Mouse (Mus musculus): ENCODE measurements around the gene Ccdc182. TPM values are rescaled to one million over a fixed set of nuclear protein-coding genes. Genes with fewer than 3 reads are reported as not detected.

Ccdc182 gene
- polyA plus RNA-seq, 1 experiment from 2014 or later, result 0.94 TPM

GRCm38 (mm10) chr11:88318850-88319249 is 25.0 kb downstream of the Ccdc182 start:
- Histone ChIP-seq H3K4me2 (ENCODE audit: low read depth, low read length, severe bottlenecking) (no peak overlapping the region), H3K9ac (ENCODE audit: low read length) (no peak overlapping the region), H3K4me1 (replicated peaks; ENCODE audit: control insufficient read depth, insufficient read depth, low read length) (no peaks in the 10 kb centered on the region), H3K4me3 (ENCODE audit: low read depth, low read length) (no peak overlapping the region), H3K27me3 (ENCODE audit: control insufficient read depth, insufficient read depth, low read length) (no peaks in the 10 kb centered on the region), H3K27ac (ENCODE audit: low read depth, low read length) (no peak overlapping the region), H3K36me3 (ENCODE audit: control insufficient read depth, insufficient read depth, low read length) (no peaks in the 10 kb centered on the region), H3K9me3 (ENCODE audit: control insufficient read depth, low read length) (no peaks in the 10 kb centered on the region)
- WGBS, result 75% methylated on average over 5 of the region's 5 CpGs
- DNase-seq (ENCODE audit: low spot score), result no peak
- no peak for ATAC-seq (replicated peaks; ENCODE audit: low FRiP score)

DNA sequence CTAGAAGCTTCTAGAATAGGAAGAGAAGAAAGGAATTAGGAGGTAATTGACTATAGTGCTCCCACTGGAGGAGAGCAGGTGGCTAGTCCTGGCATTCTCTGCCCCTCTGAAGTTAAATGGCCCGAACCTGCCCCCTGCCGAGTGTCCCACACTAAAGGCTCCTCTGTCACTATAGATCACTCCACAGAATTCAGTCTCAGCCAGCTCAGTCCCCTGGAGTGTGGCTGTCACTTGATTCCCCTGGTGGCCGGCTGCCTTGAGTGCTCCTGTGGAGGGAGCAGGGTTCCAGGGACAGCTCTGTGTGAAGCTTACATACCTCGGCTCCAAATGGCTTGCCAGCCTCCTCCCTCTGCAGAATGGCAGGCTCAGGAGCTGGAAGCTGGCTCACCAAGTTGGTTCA is 33.2 kb downstream of the Ccdc182 start:
- no peaks in the 10 kb centered on the region for H3K9me3 ChIP-seq (ENCODE audit: control insufficient read depth, low read length)
- H3K4me3 ChIP-seq (ENCODE audit: low read depth, low read length), result no peak overlapping the region
- H3K27me3 ChIP-seq (ENCODE audit: control insufficient read depth, insufficient read depth, low read length), result no peaks in the 10 kb centered on the region
- DNase-seq (ENCODE audit: low spot score) (no peak), ATAC-seq (replicated peaks; ENCODE audit: low FRiP score) (no peak)
- 0 out of 2 replicates have a peak, but pooled peaks cover 3% of the 10 kb centered on the region for H3K4me1 ChIP-seq (replicated peaks; ENCODE audit: control insufficient read depth, insufficient read depth, low read length)
- no peak overlapping the region for H3K9ac ChIP-seq (ENCODE audit: low read length)
- WGBS, result 8% methylated on average over 4 of the region's 4 CpGs
- no peaks in the 10 kb centered on the region for H3K36me3 ChIP-seq (ENCODE audit: control insufficient read depth, insufficient read depth, low read length)
- H3K4me2 ChIP-seq (ENCODE audit: low read depth, low read length, severe bottlenecking), result no peak overlapping the region
- no peak overlapping the region for H3K27ac ChIP-seq (ENCODE audit: low read depth, low read length)

- DNase-seq (ENCODE audit: low spot score) (no peak), ATAC-seq (replicated peaks; ENCODE audit: low FRiP score) (no peak)
- no peaks in the 10 kb centered on the region for H3K27me3 ChIP-seq (ENCODE audit: control insufficient read depth, insufficient read depth, low read length)
- no peak overlapping the region for H3K27ac ChIP-seq (ENCODE audit: low read depth, low read length)
- WGBS, result 91% methylated on average over 17 of the region's 17 CpGs
- no peaks in the 10 kb centered on the region for H3K36me3 ChIP-seq (ENCODE audit: control insufficient read depth, insufficient read depth, low read length)
- H3K4me3 ChIP-seq (ENCODE audit: low read depth, low read length), result no peak overlapping the region
- no peaks in the 10 kb centered on the region for H3K9me3 ChIP-seq (ENCODE audit: control insufficient read depth, low read length)
- no peak overlapping the region for H3K4me2 ChIP-seq (ENCODE audit: low read depth, low read length, severe bottlenecking)
- no peak overlapping the region for H3K9ac ChIP-seq (ENCODE audit: low read length)
- H3K4me1 ChIP-seq (replicated peaks; ENCODE audit: control insufficient read depth, insufficient read depth, low read length), result 0 out of 2 replicates have a peak, but pooled peaks cover 3% of the 10 kb centered on the region
These were observed 35.1 kb downstream of the Ccdc182 start for GRCm38 (mm10) chr11:88328813-88329595.

DNA sequence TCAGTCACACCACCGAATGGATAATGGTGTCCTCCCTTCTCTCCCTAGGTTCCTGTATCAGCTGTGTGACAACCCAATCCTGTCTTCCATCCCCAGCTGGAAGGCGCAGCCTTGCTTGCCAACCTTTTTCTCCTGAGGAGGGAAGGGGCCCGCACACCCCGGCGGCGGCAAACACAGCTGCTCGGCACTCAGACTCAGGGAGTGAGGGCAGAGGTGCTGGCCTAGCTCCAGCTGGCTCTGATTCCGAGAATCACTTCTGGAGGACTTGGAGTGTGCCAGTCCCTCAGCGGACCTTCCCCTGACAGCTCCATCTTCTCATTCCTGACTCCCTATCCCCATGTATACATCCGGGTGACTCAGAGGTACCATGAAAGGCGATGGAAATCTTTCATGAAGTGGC is 36.9 kb downstream of the Ccdc182 start:
- 75% methylated on average over 11 of the region's 11 CpGs for WGBS
- Histone ChIP-seq H3K4me2 (ENCODE audit: low read depth, low read length, severe bottlenecking) (no peak overlapping the region), H3K9me3 (ENCODE audit: control insufficient read depth, low read length) (no peaks in the 10 kb centered on the region), H3K4me1 (replicated peaks; ENCODE audit: control insufficient read depth, insufficient read depth, low read length) (0 out of 2 replicates have a peak, but pooled peaks cover 3% of the 10 kb centered on the region), H3K36me3 (ENCODE audit: control insufficient read depth, insufficient read depth, low read length) (no peaks in the 10 kb centered on the region), H3K27me3 (ENCODE audit: control insufficient read depth, insufficient read depth, low read length) (no peaks in the 10 kb centered on the region), H3K4me3 (ENCODE audit: low read depth, low read length) (no peak overlapping the region), H3K9ac (ENCODE audit: low read length) (no peak overlapping the region), H3K27ac (ENCODE audit: low read depth, low read length) (no peak overlapping the region)
- ATAC-seq (replicated peaks; ENCODE audit: low FRiP score), result no peak
- DNase-seq (ENCODE audit: low spot score), result no peak

GRCm38 (mm10) chr11:88331722-88332121 is 37.9 kb downstream of the Ccdc182 start:
- H3K9me3 ChIP-seq (ENCODE audit: control insufficient read depth, low read length), result no peaks in the 10 kb centered on the region
- H3K4me2 ChIP-seq (ENCODE audit: low read depth, low read length, severe bottlenecking), result no peak overlapping the region
- H3K4me3 ChIP-seq (ENCODE audit: low read depth, low read length), result no peak overlapping the region
- H3K36me3 ChIP-seq (ENCODE audit: control insufficient read depth, insufficient read depth, low read length), result no peaks in the 10 kb centered on the region
- DNase-seq (ENCODE audit: low spot score) (no peak), ATAC-seq (replicated peaks; ENCODE audit: low FRiP score) (no peak)
- H3K27ac ChIP-seq (ENCODE audit: low read depth, low read length), result no peak overlapping the region
- H3K9ac ChIP-seq (ENCODE audit: low read length), result no peak overlapping the region
- 0 out of 2 replicates have a peak, but pooled peaks cover 3% of the 10 kb centered on the region for H3K4me1 ChIP-seq (replicated peaks; ENCODE audit: control insufficient read depth, insufficient read depth, low read length)
- H3K27me3 ChIP-seq (ENCODE audit: control insufficient read depth, insufficient read depth, low read length), result no peaks in the 10 kb centered on the region
- 89% methylated on average over 8 of the region's 8 CpGs for WGBS

- H3K36me3 ChIP-seq (ENCODE audit: control insufficient read depth, insufficient read depth, low read length), result no peaks in the 10 kb centered on the region
These were observed 38.6 kb downstream of the Ccdc182 start for GRCm38 (mm10) chr11:88332309-88332934.

DNA sequence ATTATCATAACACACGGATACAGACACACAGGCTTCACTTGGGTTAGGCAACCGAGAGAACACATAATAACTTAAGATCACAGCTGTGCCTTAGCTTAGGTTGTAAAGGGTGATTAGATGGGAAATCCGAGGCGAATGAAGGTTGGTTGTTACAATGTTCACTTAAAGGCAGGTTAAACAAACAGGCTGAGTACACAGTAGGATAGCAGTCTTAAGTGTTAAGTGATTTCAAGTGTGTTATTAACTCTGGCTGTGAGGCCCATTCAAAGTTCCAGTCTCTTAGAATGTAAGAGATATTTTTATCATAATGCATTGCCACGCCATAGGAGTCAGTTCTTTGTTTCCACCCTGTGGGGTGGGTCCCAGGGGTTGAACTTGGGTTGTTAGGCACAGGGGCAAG is 41.0 kb downstream of the Ccdc182 start:
- DNase-seq (ENCODE audit: low spot score) (no peak), ATAC-seq (replicated peaks; ENCODE audit: low FRiP score) (no peak)
- Histone ChIP-seq H3K9me3 (ENCODE audit: control insufficient read depth, low read length) (no peaks in the 10 kb centered on the region), H3K36me3 (ENCODE audit: control insufficient read depth, insufficient read depth, low read length) (peaks cover 3% of the 10 kb centered on the region; the same call in 1 of the 2 replicates), H3K27ac (ENCODE audit: low read depth, low read length) (no peak overlapping the region), H3K4me3 (ENCODE audit: low read depth, low read length) (no peak overlapping the region), H3K4me1 (replicated peaks; ENCODE audit: control insufficient read depth, insufficient read depth, low read length) (no peaks in the 10 kb centered on the region), H3K9ac (ENCODE audit: low read length) (no peak overlapping the region), H3K4me2 (ENCODE audit: low read depth, low read length, severe bottlenecking) (no peak overlapping the region), H3K27me3 (ENCODE audit: control insufficient read depth, insufficient read depth, low read length) (no peaks in the 10 kb centered on the region)
- WGBS, result 28% methylated on average over 5 of the region's 5 CpGs

More at GRCm38 (mm10) chr11:88332309-88332934, 38.6 kb downstream of the Ccdc182 start:
- no peaks in the 10 kb centered on the region for H3K9me3 ChIP-seq (ENCODE audit: control insufficient read depth, low read length)
- 90% methylated on average over 8 of the region's 8 CpGs for WGBS
- no peak overlapping the region for H3K27ac ChIP-seq (ENCODE audit: low read depth, low read length)
- H3K4me3 ChIP-seq (ENCODE audit: low read depth, low read length), result no peak overlapping the region
- no peaks in the 10 kb centered on the region for H3K4me1 ChIP-seq (replicated peaks; ENCODE audit: control insufficient read depth, insufficient read depth, low read length)
- DNase-seq (ENCODE audit: low spot score), result no peak
- no peak for ATAC-seq (replicated peaks; ENCODE audit: low FRiP score)
- H3K9ac ChIP-seq (ENCODE audit: low read length), result no peak overlapping the region
- no peaks in the 10 kb centered on the region for H3K27me3 ChIP-seq (ENCODE audit: control insufficient read depth, insufficient read depth, low read length)
- no peak overlapping the region for H3K4me2 ChIP-seq (ENCODE audit: low read depth, low read length, severe bottlenecking)

DNA sequence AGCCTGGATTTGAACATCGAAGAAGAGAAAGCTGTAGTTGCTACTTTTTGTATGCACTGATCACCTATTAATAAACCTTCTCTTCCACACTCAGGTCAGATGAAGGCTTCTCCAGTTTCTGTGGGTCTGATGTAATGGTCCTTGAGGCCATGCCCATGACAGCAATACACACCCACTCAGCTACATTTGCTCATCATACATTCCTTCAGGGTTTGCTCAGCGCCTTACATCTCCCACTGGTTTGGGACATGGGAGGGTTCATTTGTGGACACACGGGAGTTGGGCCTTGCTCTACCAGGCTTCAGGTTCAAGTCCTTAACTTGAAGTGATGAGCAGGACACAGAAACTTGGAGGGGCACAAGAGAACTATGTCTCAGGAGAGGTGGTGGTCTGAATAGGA is 44.1 kb downstream of the Ccdc182 start:
- Histone ChIP-seq H3K9ac (ENCODE audit: low read length) (no peak overlapping the region), H3K9me3 (ENCODE audit: control insufficient read depth, low read length) (no peaks in the 10 kb centered on the region), H3K27me3 (ENCODE audit: control insufficient read depth, insufficient read depth, low read length) (no peaks in the 10 kb centered on the region), H3K27ac (ENCODE audit: low read depth, low read length) (no peak overlapping the region), H3K4me2 (ENCODE audit: low read depth, low read length, severe bottlenecking) (no peak overlapping the region), H3K36me3 (ENCODE audit: control insufficient read depth, insufficient read depth, low read length) (peaks cover 3% of the 10 kb centered on the region; the same call in 1 of the 2 replicates), H3K4me1 (replicated peaks; ENCODE audit: control insufficient read depth, insufficient read depth, low read length) (no peaks in the 10 kb centered on the region), H3K4me3 (ENCODE audit: low read depth, low read length) (no peak overlapping the region)
- WGBS, result 95% methylated on average over 3 of the region's 3 CpGs
- DNase-seq (ENCODE audit: low spot score) (no peak), ATAC-seq (replicated peaks; ENCODE audit: low FRiP score) (no peak)

Measured in forebrain, embryonic 11.5 days (tissue).